Mouse (Mus musculus) limb, embryonic 11.5 days (tissue): Measurements from ENCODE around the gene Mepce. TPM values are rescaled to one million over a fixed set of nuclear protein-coding genes. Genes with fewer than 3 reads are reported as not detected.
A peak's percentile ranks its signal among the peaks of the same experiment; 100 is the strongest.
"Not testable (repeated sequence)": the region's sequence is repeated elsewhere in the genome, so short reads cannot be mapped to it uniquely, and the experiment has no call there.

Experiments
- ATAC-seq: fragments of 200-750 bp; cut with Nextera tagmentation; 2 replicates; pipeline ENCODE4 v1.8.0; 2017; ENCODE audit warnings: low read depth; ENCODE audit not compliant: insufficient number of reproducible peaks, low FRiP score, low TSS enrichment
- DNase-seq: peaks from one replicate; pipeline ENCODE4 v3.0.0-alpha.2; 2015; ENCODE audit warnings: low spot score
- H3K27ac ChIP-seq: fragments of 300-500 bp; sonication (generic); replicated peaks from 2 replicates; pipeline ENCODE4 v1.5.1; 2014; ENCODE audit warnings: low read depth, mild to moderate bottlenecking, low read length
- H3K27me3 ChIP-seq: fragments of 300-500 bp; sonication (generic); 2 replicates; pipeline ENCODE4 v1.6.1; 2014; ENCODE audit warnings: mild to moderate bottlenecking, low read length, mixed read lengths; ENCODE audit not compliant: control insufficient read depth, insufficient read depth
- H3K36me3 ChIP-seq: fragments of 300-500 bp; sonication (generic); 2 replicates; pipeline ENCODE4 v1.6.1; 2014; ENCODE audit warnings: mild to moderate bottlenecking, low read length, moderate library complexity, mixed read lengths; ENCODE audit not compliant: control insufficient read depth, insufficient read depth
- H3K4me1 ChIP-seq: fragments of 300-500 bp; sonication (generic); 2 replicates; pipeline ENCODE4 v1.6.1; 2014; ENCODE audit warnings: low read length, mixed read lengths; ENCODE audit not compliant: control insufficient read depth, insufficient read depth
- H3K4me2 ChIP-seq: fragments of 300-500 bp; sonication (generic); 2 replicates; pipeline ENCODE4 v1.6.1; 2014; ENCODE audit warnings: low read depth, mild to moderate bottlenecking, moderate library complexity; ENCODE audit not compliant: severe bottlenecking
- H3K4me3 ChIP-seq: fragments of 300-500 bp; sonication (generic); 2 replicates; pipeline ENCODE4 v1.5.1; 2014; ENCODE audit warnings: low read depth, low read length
- H3K9ac ChIP-seq: fragments of 300-500 bp; sonication (generic); 2 replicates; pipeline ENCODE4 v1.6.1; 2014; ENCODE audit warnings: mild to moderate bottlenecking, low read length
- H3K9me3 ChIP-seq: fragments of 300-500 bp; sonication (generic); 2 replicates; pipeline ENCODE4 v1.6.1; 2016; ENCODE audit warnings: low read length; ENCODE audit not compliant: control insufficient read depth
- WGBS: fragments of 180-500 bp; shearing (Covaris S2); extraction: QIAGEN DNeasy Blood & Tissue Kit; methylation state at CpG from one replicate; pipeline ENCODE4 v1.1.7; 2014; 5-methylcytosine and 5-hydroxymethylcytosine counted together
- polyA plus RNA-seq: library from polyadenylated mRNA; unstranded; fragments of >200 nt; fragmentation: Nextera tagmentation; extraction: Ambion mirVana; gene quantifications from 2 replicates; pipeline ENCODE4 v1.2.1, GENCODE M21; 2014

The Mepce gene
- polyA plus RNA-seq, 1 experiment from 2014 or later: 12.0 TPM

- Histone ChIP-seq H3K27me3 (no peaks in the 10 kb centered on the region), H3K4me2 (no peak overlapping the region), H3K36me3 (peaks cover 15% of the 10 kb centered on the region), H3K9ac (no peak overlapping the region), H3K27ac (no peak overlapping the region), H3K4me1 (peaks cover 24% of the 10 kb centered on the region), H3K9me3 (no peaks in the 10 kb centered on the region), H3K4me3 (no peak overlapping the region)
- no peak for DNase-seq
- 95% methylated on average over 13 of the region's 13 CpGs for whole genome bisulfite sequencing
- no peak for ATAC-seq
These were observed 36.1 kb downstream of the Mepce start for GRCm38 (mm10) chr5:137751221-137751887.

GRCm38 (mm10) chr5:137750212-137750611 lies 37.2 kb downstream of the Mepce start:
- peaks cover 24% of the 10 kb centered on the region for H3K4me1 ChIP-seq
- H3K4me2 ChIP-seq, H3K9me3 ChIP-seq, H3K27ac ChIP-seq, H3K9ac ChIP-seq, H3K36me3 ChIP-seq, H3K27me3 ChIP-seq, ATAC-seq, H3K4me3 ChIP-seq, DNase-seq: not testable (repeated sequence)
- 94% methylated on average over 6 of the region's 8 CpGs for WGBS

- Histone ChIP-seq H3K4me1 (peaks cover 24% of the 10 kb centered on the region), H3K4me2 (peak overlapping the region; percentile 98; the same call in 1 of the 2 replicates), H3K27ac (no peak overlapping the region), H3K4me3 (no peak overlapping the region), H3K9ac (no peak overlapping the region), H3K36me3 (peaks cover 10% of the 10 kb centered on the region), H3K9me3 (no peaks in the 10 kb centered on the region), H3K27me3 (no peaks in the 10 kb centered on the region)
- no peak for DNase-seq
- no peak for ATAC-seq
- 51% methylated on average over 6 of the region's 6 CpGs for WGBS
These were observed 38.1 kb downstream of the Mepce start for GRCm38 (mm10) chr5:137749196-137749836.

- Histone ChIP-seq H3K4me1 (peaks cover 24% of the 10 kb centered on the region), H3K4me3 (peak overlapping the region; percentile 66; the same call in 1 of the 2 replicates), H3K36me3 (peaks cover 10% of the 10 kb centered on the region), H3K4me2 (peak overlapping the region; percentile 98), H3K9me3 (no peaks in the 10 kb centered on the region), H3K27ac (no peak overlapping the region), H3K27me3 (no peaks in the 10 kb centered on the region), H3K9ac (no peak overlapping the region; the same call in 1 of the 2 replicates)
- ATAC-seq: no peak
- WGBS: 38% methylated on average over 5 of the region's 5 CpGs
- DNase-seq: no peak
These were observed 39.2 kb downstream of the Mepce start for GRCm38 (mm10) chr5:137748130-137748770.

- Histone ChIP-seq H3K4me3 (peak overlapping the region; percentile 66), H3K36me3 (peaks cover 6% of the 10 kb centered on the region; the same call in 1 of the 2 replicates), H3K9ac (peak overlapping the region; percentile 72), H3K4me1 (peaks cover 24% of the 10 kb centered on the region), H3K4me2 (peak overlapping the region; percentile 98), H3K27me3 (no peaks in the 10 kb centered on the region), H3K27ac (peak overlapping the region; percentile 40; the same call in 1 of the 2 replicates), H3K9me3 (no peaks in the 10 kb centered on the region)
- WGBS: 4% methylated on average over 26 of the region's 26 CpGs
- no peak for ATAC-seq
- DNase-seq: peak; percentile 44
These were observed 40.0 kb downstream of the Mepce start for GRCm38 (mm10) chr5:137747326-137747961.

GRCm38 (mm10) chr5:137746851-137747325 lies 40.6 kb downstream of the Mepce start:
- peak overlapping the region; percentile 72 for H3K9ac ChIP-seq
- H3K4me2 ChIP-seq: peak overlapping the region; percentile 98
- peak overlapping the region; percentile 66 for H3K4me3 ChIP-seq
- H3K27me3 ChIP-seq: no peaks in the 10 kb centered on the region
- peak overlapping the region; percentile 65 for H3K27ac ChIP-seq
- 1% methylated on average over 16 of the region's 16 CpGs for WGBS
- H3K9me3 ChIP-seq: no peaks in the 10 kb centered on the region
- H3K4me1 ChIP-seq: peaks cover 24% of the 10 kb centered on the region
- DNase-seq (peak; percentile 42), ATAC-seq (no peak)
- H3K36me3 ChIP-seq: peaks cover 5% of the 10 kb centered on the region; the same call in 1 of the 2 replicates

- peak overlapping the region; percentile 98 for H3K4me2 ChIP-seq
- DNase-seq (peak; percentile 76), ATAC-seq (peak; percentile 16; the same call in 1 of the 2 replicates)
These were observed 41.1 kb downstream of the Mepce start for GRCm38 (mm10) chr5:137746282-137746850.

More at GRCm38 (mm10) chr5:137746282-137746850, 41.1 kb downstream of the Mepce start:
- H3K27me3 ChIP-seq: no peaks in the 10 kb centered on the region
- no peaks in the 10 kb centered on the region for H3K9me3 ChIP-seq
- peak overlapping the region; percentile 65 for H3K27ac ChIP-seq
- H3K36me3 ChIP-seq: peaks cover 2% of the 10 kb centered on the region; the same call in 1 of the 2 replicates
- H3K4me3 ChIP-seq: peak overlapping the region; percentile 66
- peak overlapping the region; percentile 72 for H3K9ac ChIP-seq
- H3K4me1 ChIP-seq: peaks cover 27% of the 10 kb centered on the region
- under 1% methylated on average over 20 of the region's 20 CpGs for WGBS
